Mouse (Mus musculus) liver, postnatal 0 days (tissue): ENCODE results near the gene Tnik. TPM values are rescaled to one million over a fixed set of nuclear protein-coding genes. Genes with fewer than 3 reads are reported as not detected.
A peak's percentile ranks its signal among the peaks of the same experiment; 100 is the strongest.

Experiments
- ATAC-seq: fragments of 200-750 bp; cut with Nextera tagmentation; 2 replicates; pipeline ENCODE4 v1.8.0; 2017; ENCODE audit warnings: mild to moderate bottlenecking, moderate library complexity
- DNase-seq: peaks from one replicate; pipeline ENCODE4 v3.0.0-alpha.2; 2016
- H3K27ac ChIP-seq: fragments of 300-500 bp; sonication (generic); 2 replicates; pipeline ENCODE4 v1.5.1; 2014; ENCODE audit warnings: antibody characterized with exemption, moderate library complexity, mild to moderate bottlenecking, low read depth
- H3K27me3 ChIP-seq: fragments of 300-500 bp; sonication (generic); 2 replicates; pipeline ENCODE4 v1.6.1; 2014; ENCODE audit warnings: low read length, control low read depth, mixed read lengths; ENCODE audit not compliant: insufficient read depth
- H3K36me3 ChIP-seq: fragments of 300-500 bp; sonication (generic); replicated peaks from 2 replicates; pipeline ENCODE4 v1.6.1; 2014; ENCODE audit warnings: mild to moderate bottlenecking, control low read depth, low read length, moderate library complexity, mixed read lengths; ENCODE audit not compliant: insufficient read depth
- H3K4me1 ChIP-seq: fragments of 300-500 bp; sonication (generic); 2 replicates; pipeline ENCODE4 v1.6.1; 2014; ENCODE audit warnings: antibody characterized with exemption, mild to moderate bottlenecking, control low read depth; ENCODE audit not compliant: insufficient read depth
- H3K4me2 ChIP-seq: fragments of 300-500 bp; sonication (generic); 2 replicates; pipeline ENCODE4 v1.6.1; 2014; ENCODE audit warnings: low read depth, mild to moderate bottlenecking, low read length, moderate library complexity, mixed read lengths
- H3K4me3 ChIP-seq: fragments of 300-500 bp; sonication (generic); 2 replicates; pipeline ENCODE4 v1.5.1; 2014; ENCODE audit warnings: low read depth, low read length
- H3K9ac ChIP-seq: fragments of 300-500 bp; sonication (generic); replicated peaks from 2 replicates; pipeline ENCODE4 v1.6.1; 2014; ENCODE audit warnings: mild to moderate bottlenecking, moderate library complexity
- H3K9me3 ChIP-seq: fragments of 300-500 bp; sonication (generic); 2 replicates; pipeline ENCODE4 v1.6.1; 2016; ENCODE audit warnings: mild to moderate bottlenecking, control low read depth, low read length, mixed read lengths
- CTCF ChIP-seq: sonication (generic); IDR thresholded peaks from 2 replicates; pipeline ENCODE4 v1.5.1; 2016; ENCODE audit warnings: antibody characterized with exemption, low read depth
- EP300 ChIP-seq: IDR thresholded peaks from 2 replicates; pipeline ENCODE4 v1.6.1; 2016; ENCODE audit warnings: antibody characterized with exemption, low read depth, mild to moderate bottlenecking
- WGBS: fragments of 180-500 bp; shearing (Covaris S2); extraction: QIAGEN DNeasy Blood & Tissue Kit; methylation state at CpG from one replicate; pipeline ENCODE4 v1.1.7; 2014; ENCODE audit not compliant: insufficient replicate concordance; 5-methylcytosine and 5-hydroxymethylcytosine counted together
- polyA plus RNA-seq: library from polyadenylated mRNA; unstranded; fragments of >200 nt; fragmentation: Nextera tagmentation; extraction: Ambion mirVana; gene quantifications from 2 replicates; pipeline ENCODE4 v1.2.1, GENCODE M21; 2015

The Tnik gene
- polyA plus RNA-seq, 1 experiment from 2014 or later: 1.0 TPM

DNA sequence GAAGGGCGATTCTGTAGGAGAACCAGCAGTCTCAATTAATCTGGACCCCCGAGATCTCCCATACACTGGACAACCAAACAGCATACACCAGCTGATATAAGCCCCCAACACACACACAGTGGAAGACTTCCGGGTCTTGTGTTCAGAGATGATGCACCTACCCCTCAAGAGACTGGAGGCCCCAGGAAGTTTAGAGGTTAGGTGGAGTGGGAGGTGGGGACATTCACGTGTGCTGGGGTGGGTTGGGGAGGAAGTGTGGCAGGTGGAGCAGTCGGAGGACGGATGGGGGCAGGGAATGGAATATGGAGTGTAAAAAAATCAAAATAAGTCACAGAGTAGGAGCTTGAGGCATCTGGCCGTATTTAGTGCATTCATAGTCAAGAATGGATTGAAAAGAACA is 7.3 kb upstream of the Tnik start:
- no peak for DNase-seq
- WGBS: 67% methylated on average over 7 of the region's 7 CpGs
- Histone ChIP-seq H3K9ac (no peak overlapping the region), H3K27ac (no peak overlapping the region), H3K27me3 (no peaks in the 10 kb centered on the region), H3K4me3 (no peak overlapping the region), H3K4me1 (no peaks in the 10 kb centered on the region), H3K36me3 (no peaks in the 10 kb centered on the region), H3K9me3 (no peaks in the 10 kb centered on the region), H3K4me2 (no peak overlapping the region)
- ATAC-seq: no peak
- TF ChIP-seq CTCF (no peak), EP300 (no peak)

- Histone ChIP-seq H3K27me3 (0 out of 2 replicates have a peak, but pooled peaks cover 16% of the 10 kb centered on the region), H3K9ac (no peak overlapping the region; the same call in 1 of the 2 replicates), H3K4me3 (peak overlapping the region; percentile 71), H3K4me2 (peak overlapping the region; percentile 99), H3K9me3 (no peaks in the 10 kb centered on the region), H3K36me3 (no peaks in the 10 kb centered on the region), H3K27ac (0 out of 2 replicates have a peak overlapping the region, but pooled peaks have one; percentile 8), H3K4me1 (peaks cover 4% of the 10 kb centered on the region; the same call in 1 of the 2 replicates)
- TF ChIP-seq EP300 (no peak), CTCF (no peak)
- under 1% methylated on average over 33 of the region's 33 CpGs for WGBS
- DNase-seq (peak; percentile 57), ATAC-seq (peak; percentile 68)
Measured at GRCm38 (mm10) chr3:28262371-28263001, 528 bp upstream of the Tnik start.

DNA sequence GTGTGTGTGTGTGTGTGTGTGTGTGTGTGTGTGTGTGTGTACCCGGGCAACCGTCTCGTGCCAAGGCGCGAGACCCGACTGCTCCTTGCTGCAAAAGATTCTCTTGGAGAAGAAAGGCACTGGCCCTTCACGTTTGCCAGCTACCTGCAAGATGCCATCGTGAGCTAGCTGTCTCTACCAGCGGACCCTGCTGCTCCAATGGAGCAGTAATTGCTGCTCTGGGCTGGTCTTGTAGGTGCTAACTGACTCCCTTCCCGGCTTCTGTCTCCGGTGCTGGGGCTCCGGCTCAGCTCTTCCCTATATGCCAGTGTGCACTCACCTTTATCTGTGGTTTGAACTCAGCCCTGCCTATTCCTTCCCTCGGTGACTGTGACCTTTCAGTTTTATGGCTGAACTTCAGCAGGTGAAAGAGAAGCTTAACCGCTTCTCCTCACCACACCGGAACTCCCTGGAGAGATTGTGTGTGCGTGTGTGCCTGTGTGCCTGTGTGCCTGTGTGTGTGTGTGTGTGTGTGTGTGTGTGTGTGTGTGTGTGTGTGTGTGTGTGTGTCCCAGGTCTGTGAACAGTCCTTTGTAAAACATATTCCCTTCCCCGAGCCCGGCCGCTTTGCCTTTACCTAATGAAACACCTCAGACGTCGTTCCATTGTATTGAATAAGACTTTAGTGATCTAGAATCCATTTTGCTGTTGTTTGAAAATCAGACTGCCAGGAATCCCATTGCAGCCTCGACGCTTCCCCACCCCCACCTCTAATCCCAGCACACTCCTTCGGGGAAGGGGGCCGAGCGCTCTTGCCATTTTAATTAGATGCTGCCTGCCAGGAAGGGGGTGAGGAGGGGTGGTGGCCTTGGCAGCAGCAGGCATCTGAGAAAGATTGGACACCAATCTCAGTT is 1.2 kb downstream of the Tnik start:
- Histone ChIP-seq H3K4me3 (peak overlapping the region; percentile 71), H3K27ac (no peak overlapping the region), H3K9me3 (no peaks in the 10 kb centered on the region), H3K36me3 (no peaks in the 10 kb centered on the region), H3K9ac (peak overlapping the region; percentile 34; the same call in 1 of the 2 replicates), H3K4me1 (peaks cover 4% of the 10 kb centered on the region; the same call in 1 of the 2 replicates), H3K27me3 (0 out of 2 replicates have a peak, but pooled peaks cover 16% of the 10 kb centered on the region), H3K4me2 (peak overlapping the region; percentile 99)
- DNase-seq (peak; percentile 21), ATAC-seq (no peak)
- TF ChIP-seq CTCF (no peak), EP300 (no peak)
- 6% methylated on average over 26 of the region's 26 CpGs for WGBS

- Histone ChIP-seq H3K27ac (no peak overlapping the region), H3K9ac (no peak overlapping the region), H3K4me3 (0 out of 2 replicates have a peak overlapping the region, but pooled peaks have one; percentile 71), H3K9me3 (no peaks in the 10 kb centered on the region), H3K4me2 (peak overlapping the region; percentile 99), H3K27me3 (0 out of 2 replicates have a peak, but pooled peaks cover 16% of the 10 kb centered on the region), H3K4me1 (peaks cover 4% of the 10 kb centered on the region; the same call in 1 of the 2 replicates), H3K36me3 (no peaks in the 10 kb centered on the region)
- WGBS: 31% methylated on average over 5 of the region's 5 CpGs
- ATAC-seq: no peak
- TF ChIP-seq EP300 (no peak), CTCF (no peak)
- no peak for DNase-seq
Measured at GRCm38 (mm10) chr3:28264841-28265150, 1.8 kb downstream of the Tnik start.

DNA sequence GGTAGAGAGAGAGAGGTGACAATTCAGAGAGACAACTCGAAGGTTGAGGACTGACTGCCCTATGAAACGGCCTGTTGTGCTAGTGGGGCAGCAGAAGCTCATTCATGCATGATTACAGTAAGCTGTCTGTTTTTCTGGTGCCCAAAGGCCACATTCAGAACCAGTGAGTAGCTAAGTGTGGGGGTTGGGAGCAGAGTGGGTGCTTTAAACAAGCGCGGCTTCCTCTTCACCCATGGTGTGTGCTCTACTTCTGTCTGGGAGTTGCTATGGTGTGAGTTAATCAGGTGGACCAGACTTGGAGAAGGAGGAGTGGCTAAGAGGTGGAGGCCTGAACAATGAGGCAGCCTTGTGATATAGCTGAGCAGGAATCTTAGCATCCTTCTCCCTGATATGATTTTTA is 2.2 kb downstream of the Tnik start:
- Histone ChIP-seq H3K4me2 (no peak overlapping the region), H3K4me1 (peaks cover 4% of the 10 kb centered on the region; the same call in 1 of the 2 replicates), H3K9ac (no peak overlapping the region), H3K4me3 (no peak overlapping the region), H3K36me3 (no peaks in the 10 kb centered on the region), H3K9me3 (no peaks in the 10 kb centered on the region), H3K27ac (no peak overlapping the region), H3K27me3 (0 out of 2 replicates have a peak, but pooled peaks cover 16% of the 10 kb centered on the region)
- ATAC-seq (no peak), DNase-seq (no peak)
- no peak for TF ChIP-seq EP300
- TF ChIP-seq CTCF: no peak
- WGBS: 31% methylated on average over 4 of the region's 4 CpGs

GRCm38 (mm10) chr3:28265656-28266055 is 2.6 kb downstream of the Tnik start:
- Histone ChIP-seq H3K9me3 (no peaks in the 10 kb centered on the region), H3K4me1 (peaks cover 4% of the 10 kb centered on the region; the same call in 1 of the 2 replicates), H3K4me2 (no peak overlapping the region), H3K36me3 (no peaks in the 10 kb centered on the region), H3K4me3 (no peak overlapping the region), H3K27me3 (0 out of 2 replicates have a peak, but pooled peaks cover 16% of the 10 kb centered on the region), H3K9ac (no peak overlapping the region), H3K27ac (no peak overlapping the region)
- ATAC-seq (no peak), DNase-seq (peak; percentile 13)
- 79% methylated on average over 5 of the region's 5 CpGs for WGBS
- TF ChIP-seq CTCF (no peak), EP300 (no peak)
